Mouse (Mus musculus) hindbrain, embryonic 14.5 days (tissue): ENCODE data around the gene Msi2. TPM values are rescaled to one million over a fixed set of nuclear protein-coding genes. Genes with fewer than 3 reads are reported as not detected.
A peak's percentile ranks its signal among the peaks of the same experiment; 100 is the strongest.

Experiments used
- ATAC-seq: fragments of 200-750 bp; cut with Nextera tagmentation; 2 replicates; pipeline ENCODE4 v1.8.0; 2017; ENCODE audit warnings: moderate number of reproducible peaks, mild to moderate bottlenecking, moderate TSS enrichment, moderate library complexity; ENCODE audit not compliant: low FRiP score
- DNase-seq: peaks from one replicate; pipeline ENCODE4 v3.0.0-alpha.2; 2015; ENCODE audit warnings: low spot score
- H3K27ac ChIP-seq: fragments of 300-500 bp; sonication (generic); 2 replicates; pipeline ENCODE4 v1.5.1; 2014; ENCODE audit warnings: mild to moderate bottlenecking, moderate library complexity
- H3K27me3 ChIP-seq: fragments of 300-500 bp; sonication (generic); 2 replicates; pipeline ENCODE4 v1.6.1; 2014; ENCODE audit warnings: mild to moderate bottlenecking, low read length, mixed read lengths; ENCODE audit not compliant: control insufficient read depth, insufficient read depth
- H3K36me3 ChIP-seq: fragments of 300-500 bp; sonication (generic); replicated peaks from 2 replicates; pipeline ENCODE4 v1.6.1; 2014; ENCODE audit not compliant: control insufficient read depth, insufficient read depth
- H3K4me1 ChIP-seq: fragments of 300-500 bp; sonication (generic); replicated peaks from 2 replicates; pipeline ENCODE4 v1.6.1; 2014; ENCODE audit warnings: antibody characterized with exemption, low read length, mixed read lengths; ENCODE audit not compliant: control insufficient read depth, insufficient read depth
- H3K4me2 ChIP-seq: fragments of 300-500 bp; sonication (generic); replicated peaks from 2 replicates; pipeline ENCODE4 v1.6.1; 2014; ENCODE audit warnings: mild to moderate bottlenecking, moderate library complexity
- H3K4me3 ChIP-seq: fragments of 300-500 bp; sonication (generic); replicated peaks from 2 replicates; pipeline ENCODE4 v1.5.1; 2014; ENCODE audit warnings: mild to moderate bottlenecking, low read length
- H3K9ac ChIP-seq: fragments of 300-500 bp; sonication (generic); 2 replicates; pipeline ENCODE4 v1.6.1; 2014
- H3K9me3 ChIP-seq: fragments of 300-500 bp; sonication (generic); 2 replicates; pipeline ENCODE4 v1.6.1; 2016; ENCODE audit warnings: low read length; ENCODE audit not compliant: control insufficient read depth
- WGBS: fragments of 180-500 bp; shearing (Covaris S2); extraction: QIAGEN DNeasy Blood & Tissue Kit; methylation state at CpG from one replicate; pipeline ENCODE4 v1.1.7; 2014; 5-methylcytosine and 5-hydroxymethylcytosine counted together
- polyA plus RNA-seq: library from polyadenylated mRNA; unstranded; fragments of >200 nt; fragmentation: Nextera tagmentation; extraction: Ambion mirVana; gene quantifications from 2 replicates; pipeline ENCODE4 v1.2.1, GENCODE M21; 2014

The Msi2 gene
- polyA plus RNA-seq, 1 experiment from 2014 or later = 26.5 TPM

DNA sequence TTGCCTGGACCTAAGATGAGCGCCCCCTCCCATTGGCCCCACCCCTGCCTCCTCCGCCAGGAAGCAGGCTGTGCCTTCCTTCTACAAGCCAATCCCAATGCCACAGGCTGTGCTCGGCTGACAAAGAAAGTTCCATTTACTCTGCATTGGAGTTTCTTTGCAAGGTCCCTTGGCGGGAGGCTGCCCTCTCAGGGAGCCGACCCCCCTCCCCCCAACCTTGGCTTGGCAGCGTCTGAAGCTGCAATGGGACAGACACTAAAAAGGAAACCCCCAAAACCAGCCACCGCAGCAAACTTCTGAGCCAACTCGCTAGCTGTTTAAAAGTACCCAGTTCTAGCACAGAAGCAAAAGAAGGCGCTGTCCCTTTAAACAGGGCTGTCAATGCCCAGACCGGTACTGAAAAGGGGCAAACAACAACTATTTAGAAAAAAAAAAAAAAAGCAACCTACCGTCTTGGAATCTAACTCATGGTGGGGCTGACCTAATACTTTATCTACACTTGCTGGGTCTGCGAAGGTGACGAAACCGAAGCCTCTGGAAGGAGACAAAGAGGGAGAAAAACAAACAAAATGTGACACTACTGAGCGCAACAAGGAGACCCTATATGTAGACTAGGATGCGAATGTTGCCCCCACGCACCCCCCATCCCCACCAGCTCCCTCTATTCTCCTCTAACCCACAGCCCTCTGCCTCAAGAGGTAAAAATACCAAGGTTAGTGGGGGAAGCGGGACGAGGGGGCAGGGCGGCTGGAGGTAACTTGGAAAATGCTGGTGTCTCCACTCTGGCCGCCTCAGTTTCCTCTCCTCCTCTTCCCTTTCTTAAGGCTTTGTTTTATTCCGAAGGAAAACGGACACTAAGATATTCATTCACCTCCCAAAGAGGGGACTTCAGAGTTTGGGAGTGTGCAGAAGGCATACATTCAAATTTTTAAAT, 2.0 kb downstream of the Msi2 start:
- Histone ChIP-seq H3K9ac (peak overlapping the region; percentile 97), H3K36me3 (peaks cover 19% of the 10 kb centered on the region), H3K4me3 (peak overlapping the region; percentile 94), H3K27ac (peak overlapping the region; percentile 96), H3K27me3 (no peaks in the 10 kb centered on the region), H3K4me1 (peaks cover 38% of the 10 kb centered on the region), H3K4me2 (peak overlapping the region; percentile 95), H3K9me3 (no peaks in the 10 kb centered on the region)
- ATAC-seq (0 out of 2 replicates have a peak, but pooled peaks have one; percentile 21), DNase-seq (no peak)
- under 1% methylated on average over 23 of the region's 23 CpGs for WGBS

DNA sequence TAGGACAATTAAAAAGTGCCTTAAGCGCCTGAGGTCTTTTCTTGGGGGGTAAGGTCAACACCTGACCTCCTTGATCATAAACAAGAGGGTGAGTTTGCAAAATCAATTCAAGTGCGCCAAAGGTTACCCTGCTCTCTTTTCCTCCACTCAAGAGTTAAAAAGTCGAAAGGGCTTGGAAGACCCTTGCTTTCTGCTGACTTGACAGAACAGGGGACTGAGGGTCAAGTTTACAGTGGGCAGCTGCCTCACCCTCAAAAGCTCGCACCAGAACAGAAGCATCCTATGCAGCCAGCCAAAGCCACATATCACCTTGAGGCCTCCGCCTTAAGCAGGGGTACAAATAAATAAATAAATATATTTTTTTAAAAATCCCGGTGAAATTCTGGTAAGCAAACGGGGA, 3.0 kb downstream of the Msi2 start:
- H3K4me3 ChIP-seq = peak overlapping the region; percentile 94
- 15% methylated on average over 7 of the region's 7 CpGs for WGBS
- ATAC-seq = no peak
- H3K36me3 ChIP-seq = peaks cover 30% of the 10 kb centered on the region
- H3K9ac ChIP-seq = peak overlapping the region; percentile 97
- no peak overlapping the region; the same call in 1 of the 2 replicates for H3K27ac ChIP-seq
- H3K4me1 ChIP-seq = peaks cover 38% of the 10 kb centered on the region
- no peaks in the 10 kb centered on the region for H3K27me3 ChIP-seq
- DNase-seq = no peak
- H3K4me2 ChIP-seq = peak overlapping the region; percentile 95
- H3K9me3 ChIP-seq = no peaks in the 10 kb centered on the region

- peak overlapping the region; percentile 97 for H3K9ac ChIP-seq
- H3K36me3 ChIP-seq = peaks cover 40% of the 10 kb centered on the region
- DNase-seq (no peak), ATAC-seq (no peak)
- WGBS = 54% methylated on average over 7 of the region's 7 CpGs
- H3K4me2 ChIP-seq = peak overlapping the region; percentile 95
- peaks cover 44% of the 10 kb centered on the region for H3K4me1 ChIP-seq
- peak overlapping the region; percentile 94 for H3K4me3 ChIP-seq
- no peak overlapping the region for H3K27ac ChIP-seq
- H3K27me3 ChIP-seq = no peaks in the 10 kb centered on the region
- H3K9me3 ChIP-seq = no peaks in the 10 kb centered on the region
Measured at GRCm38 (mm10) chr11:88714127-88714526, 4.2 kb downstream of the Msi2 start.

DNA sequence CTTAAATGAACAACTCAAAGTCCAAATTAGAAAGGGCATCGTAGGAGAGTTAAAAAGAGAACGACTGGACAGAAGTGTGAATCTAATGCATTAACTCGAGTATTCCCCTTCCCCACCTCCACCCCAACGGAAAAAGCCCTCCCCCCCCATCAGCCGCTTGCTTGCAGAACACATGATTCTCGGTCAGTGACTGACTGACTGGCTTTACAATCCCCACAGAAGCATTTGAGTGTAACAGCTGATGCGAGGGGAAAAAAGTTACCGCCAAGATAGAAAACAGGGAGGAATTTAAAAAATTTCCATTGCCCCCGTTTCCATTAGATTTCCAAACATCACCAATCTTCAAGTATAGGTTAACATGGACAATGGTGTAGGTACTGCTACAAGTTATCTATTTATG, 4.8 kb downstream of the Msi2 start:
- Histone ChIP-seq H3K36me3 (peaks cover 46% of the 10 kb centered on the region), H3K4me1 (peaks cover 50% of the 10 kb centered on the region), H3K4me2 (peak overlapping the region; percentile 95), H3K4me3 (peak overlapping the region; percentile 94), H3K27ac (no peak overlapping the region), H3K9ac (peak overlapping the region; percentile 97), H3K27me3 (no peaks in the 10 kb centered on the region), H3K9me3 (no peaks in the 10 kb centered on the region)
- DNase-seq (no peak), ATAC-seq (no peak)
- 24% methylated on average over 9 of the region's 9 CpGs for WGBS

- peaks cover 43% of the 10 kb centered on the region for H3K4me1 ChIP-seq
- H3K27me3 ChIP-seq = no peaks in the 10 kb centered on the region
- peaks cover 63% of the 10 kb centered on the region for H3K36me3 ChIP-seq
- no peak overlapping the region for H3K9ac ChIP-seq
- H3K27ac ChIP-seq = peak overlapping the region; percentile 7; the same call in 1 of the 2 replicates
- no peaks in the 10 kb centered on the region for H3K9me3 ChIP-seq
- DNase-seq (no peak), ATAC-seq (no peak)
- no peak overlapping the region for H3K4me3 ChIP-seq
- H3K4me2 ChIP-seq = no peak overlapping the region
- WGBS = 53% methylated on average over 15 of the region's 15 CpGs
Measured at GRCm38 (mm10) chr11:88709876-88710614, 8.3 kb downstream of the Msi2 start.

DNA sequence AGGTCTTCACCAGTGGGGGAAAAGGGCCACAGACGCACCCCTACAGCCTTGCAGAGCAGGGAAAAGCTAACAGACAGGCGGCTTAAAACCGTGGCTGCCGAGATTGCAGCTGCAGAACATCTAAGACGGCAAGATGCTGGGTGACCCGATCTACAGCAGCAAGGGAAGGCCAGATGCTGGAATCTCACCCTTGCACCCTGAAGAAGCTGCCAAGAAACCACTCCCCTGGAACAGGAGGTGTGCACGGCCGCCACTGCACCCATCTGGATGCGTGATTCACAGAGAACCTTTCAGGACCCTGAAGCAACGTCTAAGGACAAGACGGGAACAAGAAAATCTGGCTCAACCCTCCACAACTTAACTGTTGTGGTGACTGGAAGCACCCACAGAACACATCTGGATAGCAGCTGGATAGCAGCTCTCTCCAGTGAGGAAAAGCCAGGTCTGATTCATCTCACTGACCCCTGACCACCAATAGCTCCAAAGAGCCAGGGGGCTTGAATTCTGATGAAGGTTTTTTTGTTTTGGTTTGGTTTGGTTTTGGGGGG, 11.0 kb downstream of the Msi2 start:
- Histone ChIP-seq H3K9ac (no peak overlapping the region), H3K4me2 (no peak overlapping the region), H3K27me3 (no peaks in the 10 kb centered on the region), H3K9me3 (no peaks in the 10 kb centered on the region), H3K27ac (no peak overlapping the region), H3K4me3 (no peak overlapping the region), H3K4me1 (peaks cover 45% of the 10 kb centered on the region), H3K36me3 (peaks cover 59% of the 10 kb centered on the region)
- WGBS = 68% methylated on average over 11 of the region's 11 CpGs
- ATAC-seq (no peak), DNase-seq (no peak)

GRCm38 (mm10) chr11:88704688-88705087, 13.6 kb downstream of the Msi2 start:
- Histone ChIP-seq H3K27ac (no peak overlapping the region), H3K4me2 (no peak overlapping the region), H3K36me3 (peaks cover 53% of the 10 kb centered on the region), H3K4me1 (peaks cover 62% of the 10 kb centered on the region), H3K27me3 (no peaks in the 10 kb centered on the region), H3K4me3 (no peak overlapping the region), H3K9me3 (no peaks in the 10 kb centered on the region), H3K9ac (no peak overlapping the region)
- 61% methylated on average over 10 of the region's 10 CpGs for WGBS
- no peak for ATAC-seq
- DNase-seq = no peak

DNA sequence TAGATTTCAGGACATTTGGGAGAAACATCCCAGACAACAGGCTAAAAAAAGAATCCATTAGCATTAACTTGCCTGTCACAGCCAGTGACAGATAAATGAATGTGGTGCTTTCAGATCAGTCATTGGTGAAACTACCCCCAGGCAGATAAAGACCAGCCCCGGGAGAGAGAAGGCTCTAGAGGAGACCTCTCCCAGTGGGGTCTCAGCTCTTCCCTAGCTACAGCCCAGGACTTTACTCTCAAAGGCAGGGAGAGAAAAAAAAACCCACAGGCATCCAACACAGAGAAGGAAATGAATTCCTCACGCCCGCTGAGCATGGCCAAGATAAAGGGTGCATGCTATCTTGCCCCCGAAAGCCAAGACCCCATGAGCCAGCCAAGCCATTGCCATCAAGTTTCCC, 15.1 kb downstream of the Msi2 start:
- ATAC-seq (no peak), DNase-seq (no peak)
- H3K4me3 ChIP-seq = no peak overlapping the region
- H3K4me2 ChIP-seq = 0 out of 2 replicates have a peak overlapping the region, but pooled peaks have one; percentile 0
- no peaks in the 10 kb centered on the region for H3K27me3 ChIP-seq
- peak overlapping the region; percentile 74; the same call in 1 of the 2 replicates for H3K27ac ChIP-seq
- 20% methylated on average over 4 of the region's 4 CpGs for WGBS
- no peaks in the 10 kb centered on the region for H3K9me3 ChIP-seq
- peaks cover 46% of the 10 kb centered on the region for H3K36me3 ChIP-seq
- peaks cover 51% of the 10 kb centered on the region for H3K4me1 ChIP-seq
- H3K9ac ChIP-seq = no peak overlapping the region
